ENCODE assay signal across 17 mouse cellular contexts in the genomic region with DNA sequence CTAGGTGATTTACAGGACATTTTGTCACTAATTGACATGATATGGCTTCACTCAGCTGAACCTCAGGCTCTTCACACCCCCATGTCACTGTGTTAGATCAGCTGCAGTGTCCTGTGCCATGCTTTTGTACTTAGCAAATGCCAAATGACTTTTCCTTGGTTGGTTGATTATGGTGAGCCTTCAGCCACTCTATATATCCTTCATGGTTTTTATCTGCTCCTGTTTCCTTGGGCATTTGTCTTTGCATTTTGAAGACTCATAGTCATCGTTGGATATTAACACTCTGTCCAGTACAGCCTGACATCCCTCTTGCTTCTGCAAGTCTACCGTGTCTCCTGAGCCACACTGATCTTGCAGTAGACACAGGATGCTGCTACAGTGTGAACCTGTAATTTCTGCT. TPM values are rescaled to one million over a fixed set of nuclear protein-coding genes. Genes with fewer than 3 reads are reported as not detected.
"Had no signal": no experiment of that assay in that cellular context is flagged by ENCODE, and none has a peak within 500 bp of the region (broad histone marks: within the 10 kb centered on the region; RNA-seq: fewer than 3 reads in every experiment).

No protein-coding gene starts in this region.

- DNase-seq: retina, postnatal 1 day; right cerebral cortex, adult 18-20 months; right cerebral cortex, postnatal 14 days; right cerebral cortex, postnatal 25 days; right cerebral cortex, postnatal 4 days; spleen, adult 18-20 months; thymus, adult 18-20 months; thymus, adult 2 months; thymus, postnatal 14 days; thymus, postnatal 25 days; thymus, postnatal 36 days; thymus, postnatal 4 days had no signal

- H3K9ac ChIP-seq: neural tube, embryonic 13.5 days; neural tube, embryonic 15.5 days; stomach, embryonic 15.5 days had no signal

- H3K4me2 ChIP-seq: neural tube, embryonic 13.5 days; neural tube, embryonic 15.5 days; stomach, embryonic 15.5 days had no signal

- H3K4me3 ChIP-seq: neural tube, embryonic 13.5 days; neural tube, embryonic 15.5 days; stomach, embryonic 15.5 days had no signal

- H3K27me3 ChIP-seq: neural tube, embryonic 13.5 days; neural tube, embryonic 15.5 days; stomach, embryonic 15.5 days had no signal

- H3K36me3 ChIP-seq: neural tube, embryonic 13.5 days; neural tube, embryonic 15.5 days; stomach, embryonic 15.5 days had no signal

- H3K27ac ChIP-seq: neural tube, embryonic 13.5 days; neural tube, embryonic 15.5 days; stomach, embryonic 15.5 days; stomach, postnatal 0 days had no signal

- H3K9me3 ChIP-seq: neural tube, embryonic 13.5 days; neural tube, embryonic 15.5 days; stomach, embryonic 15.5 days had no signal

RNA-seq across cellular contexts. Expression of a gene that starts 27.5 kb away (rescaled TPM):
- total RNA-seq: neutrophil, adult 5-6 weeks had no signal
